Mouse (Mus musculus): ENCODE results near the gene Thtpa. TPM values are rescaled to one million over a fixed set of nuclear protein-coding genes. Genes with fewer than 3 reads are reported as not detected.
A peak's percentile ranks its signal among the peaks of the same experiment; 100 is the strongest.

Thtpa gene
- total and polyA plus RNA-seq, 3 experiments: 3.7 to 17.1 (median 16.3) TPM

DNA sequence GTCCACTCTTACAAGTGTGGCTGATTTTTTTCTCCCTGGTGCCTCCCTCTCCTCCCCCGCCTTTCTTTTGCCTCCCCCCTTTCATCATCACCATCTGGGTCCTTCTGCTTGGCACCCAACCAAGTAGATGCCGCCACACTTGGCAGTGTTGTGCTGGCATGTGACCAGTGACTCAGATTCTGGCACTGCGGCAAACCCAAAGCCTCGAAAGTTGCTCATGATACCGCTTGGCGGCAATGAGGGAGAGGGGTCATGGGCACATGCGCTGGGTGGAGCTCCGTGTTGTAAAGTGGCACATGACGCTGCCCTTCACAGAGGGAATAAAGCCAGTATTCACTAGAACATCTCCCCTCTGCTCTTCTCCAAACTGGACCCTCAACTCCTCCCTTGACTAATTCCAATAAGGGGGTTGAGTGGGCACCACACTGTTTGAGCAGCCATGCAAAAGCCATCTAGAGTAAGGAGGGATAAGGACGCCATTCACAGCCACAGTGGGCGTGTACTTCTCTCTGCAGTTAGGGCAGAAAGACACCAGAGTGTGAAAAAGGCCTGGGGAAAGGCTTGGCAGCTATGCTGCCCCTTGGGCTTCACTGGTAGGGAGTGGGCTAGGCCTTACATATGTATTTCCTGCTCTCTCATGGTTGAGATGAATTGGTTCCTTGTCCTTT is 39.3 kb upstream of the Thtpa start:
- ATAC-seq (ENCODE audit: extremely low read depth, insufficient number of reproducible peaks, low FRiP score, poor library complexity, severe bottlenecking) (no peak), DNase-seq (ENCODE audit: low spot score) (no peak)
- Histone ChIP-seq H3K9me3 (replicated peaks) (no peaks in the 10 kb centered on the region), H3K4me3 (ENCODE audit: low read depth, low read length) (no peak overlapping the region), H3K4me1 (ENCODE audit: insufficient read depth, low read depth, low read length) (peaks cover 22% of the 10 kb centered on the region), H3K36me3 (replicated peaks) (no peaks in the 10 kb centered on the region), H3K27me3 (ENCODE audit: insufficient read depth, low read length) (peaks cover 31% of the 10 kb centered on the region)
- TF ChIP-seq GATA1 (IDR thresholded peaks at IDR 0.05; ENCODE audit: borderline replicate concordance, low read length) (no peak), TAL1 (conservative IDR thresholded peaks at IDR 0.05; ENCODE audit: low read depth, low read length) (no peak), POLR2AphosphoS5 (IDR thresholded peaks at IDR 0.05; ENCODE audit: insufficient replicate concordance, low read depth, low read length) (no peak), CTCF (IDR thresholded peaks at IDR 0.05; ENCODE audit: low read depth, low read length) (no peak), GATA2 (IDR thresholded peaks at IDR 0.05; ENCODE audit: borderline replicate concordance, low read depth, low read length) (no peak)

DNA sequence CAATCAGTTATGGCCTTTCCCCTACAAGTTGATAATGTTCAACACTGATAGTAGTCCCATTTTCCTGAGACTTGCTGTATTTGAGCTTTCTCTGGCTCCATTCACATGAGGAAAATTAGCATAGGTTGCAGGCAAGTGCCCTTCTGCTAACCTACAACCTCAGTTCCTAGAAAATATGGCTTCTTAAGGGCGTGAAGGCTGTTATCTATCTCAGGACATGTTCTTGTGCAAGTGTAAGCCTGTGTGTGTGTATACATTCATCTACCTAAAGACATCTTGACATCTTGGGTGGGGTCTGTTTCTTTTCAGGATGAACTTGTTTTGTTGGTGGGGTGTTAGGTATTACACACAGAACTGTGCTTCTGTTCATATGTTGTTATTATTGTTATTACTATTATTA is 35.6 kb upstream of the Thtpa start:
- TF ChIP-seq GATA2 (IDR thresholded peaks at IDR 0.05; ENCODE audit: borderline replicate concordance, low read depth, low read length) (no peak), POLR2AphosphoS5 (IDR thresholded peaks at IDR 0.05; ENCODE audit: insufficient replicate concordance, low read depth, low read length) (no peak), GATA1 (IDR thresholded peaks at IDR 0.05; ENCODE audit: borderline replicate concordance, low read length) (no peak), TAL1 (conservative IDR thresholded peaks at IDR 0.05; ENCODE audit: low read depth, low read length) (no peak), CTCF (IDR thresholded peaks at IDR 0.05; ENCODE audit: low read depth, low read length) (no peak)
- Histone ChIP-seq H3K36me3 (replicated peaks) (no peaks in the 10 kb centered on the region), H3K4me3 (ENCODE audit: low read depth, low read length) (no peak overlapping the region), H3K27me3 (ENCODE audit: insufficient read depth, low read length) (peaks cover 22% of the 10 kb centered on the region), H3K4me1 (ENCODE audit: insufficient read depth, low read depth, low read length) (peaks cover 47% of the 10 kb centered on the region), H3K9me3 (replicated peaks) (no peaks in the 10 kb centered on the region)
- no peak for ATAC-seq (ENCODE audit: extremely low read depth, insufficient number of reproducible peaks, low FRiP score, poor library complexity, severe bottlenecking)
- DNase-seq (ENCODE audit: low spot score): no peak

DNA sequence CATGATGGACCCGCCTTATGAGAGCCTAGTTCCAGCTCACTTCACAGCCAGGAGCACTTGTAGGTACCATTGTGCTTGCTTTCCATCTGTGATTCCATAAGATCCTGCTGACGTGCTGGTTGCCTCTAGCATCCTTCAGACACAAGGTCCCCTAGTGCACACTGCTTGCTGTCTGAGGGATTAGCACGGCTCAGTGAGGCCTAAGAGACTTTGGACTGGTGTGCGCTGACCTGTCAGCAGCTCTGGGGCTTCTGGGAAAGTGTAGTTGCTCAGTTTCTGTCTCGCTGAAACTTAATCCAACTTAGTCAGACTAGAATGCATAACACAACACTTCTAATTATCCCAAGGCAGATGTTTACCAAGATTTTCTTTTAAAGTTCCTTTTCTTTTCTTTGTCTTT is 34.7 kb upstream of the Thtpa start:
- ATAC-seq (ENCODE audit: extremely low read depth, insufficient number of reproducible peaks, low FRiP score, poor library complexity, severe bottlenecking) (no peak), DNase-seq (ENCODE audit: low spot score) (no peak)
- no peaks in the 10 kb centered on the region for H3K9me3 ChIP-seq (replicated peaks)
- TF ChIP-seq TAL1 (conservative IDR thresholded peaks at IDR 0.05; ENCODE audit: low read depth, low read length): no peak
- TF ChIP-seq POLR2AphosphoS5 (IDR thresholded peaks at IDR 0.05; ENCODE audit: insufficient replicate concordance, low read depth, low read length): no peak
- no peak for TF ChIP-seq CTCF (IDR thresholded peaks at IDR 0.05; ENCODE audit: low read depth, low read length)
- TF ChIP-seq GATA2 (IDR thresholded peaks at IDR 0.05; ENCODE audit: borderline replicate concordance, low read depth, low read length): no peak
- TF ChIP-seq GATA1 (IDR thresholded peaks at IDR 0.05; ENCODE audit: borderline replicate concordance, low read length): no peak
- no peaks in the 10 kb centered on the region for H3K36me3 ChIP-seq (replicated peaks)
- H3K27me3 ChIP-seq (ENCODE audit: insufficient read depth, low read length): peaks cover 19% of the 10 kb centered on the region
- no peak overlapping the region for H3K4me3 ChIP-seq (ENCODE audit: low read depth, low read length)
- H3K4me1 ChIP-seq (ENCODE audit: insufficient read depth, low read depth, low read length): peaks cover 49% of the 10 kb centered on the region

DNA sequence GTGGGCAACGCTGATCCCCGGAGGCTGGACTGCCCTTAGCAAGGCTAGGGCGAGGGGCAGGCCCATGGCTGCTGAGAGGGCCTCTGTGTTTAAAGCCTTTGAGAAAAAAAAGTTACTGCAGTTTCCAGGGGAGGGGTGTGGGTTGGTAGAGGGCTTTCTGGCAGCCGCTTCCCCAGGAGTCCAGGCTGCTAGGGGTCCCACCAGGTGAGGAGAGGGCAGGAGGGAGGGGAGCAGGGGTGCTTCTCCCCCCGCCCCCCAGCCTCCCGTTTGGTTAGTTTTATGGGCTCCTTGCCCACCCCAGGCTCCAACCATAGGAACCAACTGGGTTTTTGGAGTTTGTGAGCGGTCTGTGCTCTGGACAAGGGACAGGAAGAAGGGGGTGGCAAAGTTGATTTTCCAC is 32.7 kb upstream of the Thtpa start:
- TF ChIP-seq CTCF (IDR thresholded peaks at IDR 0.05; ENCODE audit: low read depth, low read length): no peak
- no peak overlapping the region; the same call in 1 of the 2 replicates for H3K4me3 ChIP-seq (ENCODE audit: low read depth, low read length)
- no peaks in the 10 kb centered on the region for H3K36me3 ChIP-seq (replicated peaks)
- no peak for ATAC-seq (ENCODE audit: extremely low read depth, insufficient number of reproducible peaks, low FRiP score, poor library complexity, severe bottlenecking)
- no peaks in the 10 kb centered on the region for H3K9me3 ChIP-seq (replicated peaks)
- H3K4me1 ChIP-seq (ENCODE audit: insufficient read depth, low read depth, low read length): peaks cover 45% of the 10 kb centered on the region
- peaks cover 12% of the 10 kb centered on the region; the same call in 1 of the 2 replicates for H3K27me3 ChIP-seq (ENCODE audit: insufficient read depth, low read length)
- DNase-seq (ENCODE audit: low spot score): no peak

DNA sequence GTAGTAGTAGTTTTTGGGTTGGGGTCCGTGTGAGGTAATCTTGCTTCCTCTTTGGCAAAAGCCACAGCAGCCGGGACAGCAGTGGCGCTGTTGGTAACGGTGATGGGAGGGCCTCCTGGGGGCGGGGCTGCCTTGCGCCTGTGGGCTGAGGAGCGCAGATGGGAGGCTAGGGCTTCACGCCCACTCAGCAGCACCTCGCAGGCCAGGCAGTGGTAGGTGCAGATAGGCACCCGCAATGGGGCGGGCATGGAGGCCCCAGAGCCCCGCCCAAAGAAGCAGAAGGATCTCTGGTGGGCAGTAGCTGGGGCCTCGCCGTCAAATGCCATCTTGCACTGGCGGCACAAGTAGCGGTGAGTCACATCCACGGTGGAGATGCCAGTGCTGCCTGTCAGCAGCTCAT is 32.0 kb upstream of the Thtpa start:
- H3K4me1 ChIP-seq (ENCODE audit: insufficient read depth, low read depth, low read length): peaks cover 45% of the 10 kb centered on the region
- no peaks in the 10 kb centered on the region for H3K36me3 ChIP-seq (replicated peaks)
- DNase-seq (ENCODE audit: low spot score) (peak; percentile 92), ATAC-seq (ENCODE audit: extremely low read depth, insufficient number of reproducible peaks, low FRiP score, poor library complexity, severe bottlenecking) (peak; percentile 76)
- TF ChIP-seq GATA2 (IDR thresholded peaks at IDR 0.05; ENCODE audit: borderline replicate concordance, low read depth, low read length): no peak
- no peak for TF ChIP-seq TAL1 (conservative IDR thresholded peaks at IDR 0.05; ENCODE audit: low read depth, low read length)
- TF ChIP-seq POLR2AphosphoS5 (IDR thresholded peaks at IDR 0.05; ENCODE audit: insufficient replicate concordance, low read depth, low read length): no peak
- H3K9me3 ChIP-seq (replicated peaks): no peaks in the 10 kb centered on the region
- H3K27me3 ChIP-seq (ENCODE audit: insufficient read depth, low read length): peaks cover 12% of the 10 kb centered on the region; the same call in 1 of the 2 replicates
- peak overlapping the region; percentile 69; the same call in 1 of the 2 replicates for H3K4me3 ChIP-seq (ENCODE audit: low read depth, low read length)

DNA sequence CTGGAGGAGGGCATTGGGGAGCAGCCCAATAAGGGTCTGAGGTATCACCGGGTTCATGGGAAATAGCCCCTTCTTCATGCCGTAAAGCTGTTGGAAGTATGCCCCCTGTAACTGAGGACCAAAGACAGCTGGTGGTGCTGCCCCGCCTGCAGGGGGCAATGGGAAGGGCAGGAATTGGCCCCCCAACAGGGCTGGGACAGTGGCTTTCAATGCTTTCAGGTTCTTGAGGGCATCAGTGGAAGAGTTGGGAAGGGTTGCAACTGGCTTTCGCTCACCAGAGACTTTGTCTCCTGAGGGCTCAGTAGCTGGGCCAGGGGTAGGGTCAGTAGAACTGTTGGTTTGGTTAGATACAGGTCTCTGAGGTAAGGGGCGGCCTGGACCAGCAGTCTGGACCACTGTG is 31.5 kb upstream of the Thtpa start:
- H3K36me3 ChIP-seq (replicated peaks): no peaks in the 10 kb centered on the region
- ATAC-seq (ENCODE audit: extremely low read depth, insufficient number of reproducible peaks, low FRiP score, poor library complexity, severe bottlenecking): no peak
- TF ChIP-seq TAL1 (conservative IDR thresholded peaks at IDR 0.05; ENCODE audit: low read depth, low read length) (no peak), GATA2 (IDR thresholded peaks at IDR 0.05; ENCODE audit: borderline replicate concordance, low read depth, low read length) (no peak), GATA1 (IDR thresholded peaks at IDR 0.05; ENCODE audit: borderline replicate concordance, low read length) (no peak), POLR2AphosphoS5 (IDR thresholded peaks at IDR 0.05; ENCODE audit: insufficient replicate concordance, low read depth, low read length) (no peak), CTCF (IDR thresholded peaks at IDR 0.05; ENCODE audit: low read depth, low read length) (no peak)
- no peak for DNase-seq (ENCODE audit: low spot score)
- peaks cover 15% of the 10 kb centered on the region; the same call in 1 of the 2 replicates for H3K27me3 ChIP-seq (ENCODE audit: insufficient read depth, low read length)
- no peaks in the 10 kb centered on the region for H3K9me3 ChIP-seq (replicated peaks)
- peaks cover 45% of the 10 kb centered on the region for H3K4me1 ChIP-seq (ENCODE audit: insufficient read depth, low read depth, low read length)
- peak overlapping the region; percentile 69; the same call in 1 of the 2 replicates for H3K4me3 ChIP-seq (ENCODE audit: low read depth, low read length)
